Mouse (Mus musculus) stomach, embryonic 14.5 days (tissue): Measurements from ENCODE around the gene Tbcel. TPM values are rescaled to one million over a fixed set of nuclear protein-coding genes. Genes with fewer than 3 reads are reported as not detected.

Source experiments
- ATAC-seq: fragments of 200-750 bp; cut with Nextera tagmentation; 2 replicates; pipeline ENCODE4 v1.8.0; 2017; ENCODE audit warnings: low read depth, moderate TSS enrichment; ENCODE audit not compliant: insufficient number of reproducible peaks, insufficient read depth, low FRiP score
- H3K27ac ChIP-seq: fragments of 300-500 bp; sonication (generic); 2 replicates; pipeline ENCODE4 v1.5.1; 2014; ENCODE audit warnings: mild to moderate bottlenecking, low read length, moderate library complexity, mixed read lengths
- H3K27me3 ChIP-seq: fragments of 300-500 bp; sonication (generic); 2 replicates; pipeline ENCODE4 v1.6.1; 2014; ENCODE audit warnings: low read length, control low read depth, mixed read lengths; ENCODE audit not compliant: control insufficient read depth, insufficient read depth
- H3K36me3 ChIP-seq: fragments of 300-500 bp; sonication (generic); 2 replicates; pipeline ENCODE4 v1.6.1; 2014; ENCODE audit warnings: mild to moderate bottlenecking, control low read depth, low read length, moderate library complexity, mixed read lengths; ENCODE audit not compliant: control insufficient read depth, insufficient read depth
- H3K4me1 ChIP-seq: fragments of 300-500 bp; sonication (generic); 2 replicates; pipeline ENCODE4 v1.6.1; 2014; ENCODE audit warnings: low read length, control low read depth, mixed read lengths; ENCODE audit not compliant: control insufficient read depth, insufficient read depth
- H3K4me2 ChIP-seq: fragments of 300-500 bp; sonication (generic); replicated peaks from 2 replicates; pipeline ENCODE4 v1.6.1; 2014; ENCODE audit warnings: low read depth, low read length, control low read depth
- H3K4me3 ChIP-seq: fragments of 300-500 bp; sonication (generic); 2 replicates; pipeline ENCODE4 v1.5.1; 2014; ENCODE audit warnings: low read depth, low read length, control low read depth
- H3K9ac ChIP-seq: fragments of 300-500 bp; sonication (generic); replicated peaks from 2 replicates; pipeline ENCODE4 v1.6.1; 2014; ENCODE audit warnings: low read depth, mild to moderate bottlenecking, control low read depth, low read length, moderate library complexity, mixed read lengths
- H3K9me3 ChIP-seq: fragments of 300-500 bp; sonication (generic); 2 replicates; pipeline ENCODE4 v1.6.1; 2016; ENCODE audit warnings: low read depth, low read length, control low read depth; ENCODE audit not compliant: control insufficient read depth
- WGBS: fragments of 180-500 bp; shearing (Covaris S2); extraction: QIAGEN DNeasy Blood & Tissue Kit; methylation state at CpG from one replicate; pipeline ENCODE4 v1.1.7; 2014; 5-methylcytosine and 5-hydroxymethylcytosine counted together
- polyA plus RNA-seq: library from polyadenylated mRNA; unstranded; fragments of >200 nt; fragmentation: Nextera tagmentation; extraction: Ambion mirVana; gene quantifications from 2 replicates; pipeline ENCODE4 v1.2.1, GENCODE M21; 2014

Tbcel gene
- polyA plus RNA-seq, 1 experiment from 2014 or later = 5.5 TPM

DNA sequence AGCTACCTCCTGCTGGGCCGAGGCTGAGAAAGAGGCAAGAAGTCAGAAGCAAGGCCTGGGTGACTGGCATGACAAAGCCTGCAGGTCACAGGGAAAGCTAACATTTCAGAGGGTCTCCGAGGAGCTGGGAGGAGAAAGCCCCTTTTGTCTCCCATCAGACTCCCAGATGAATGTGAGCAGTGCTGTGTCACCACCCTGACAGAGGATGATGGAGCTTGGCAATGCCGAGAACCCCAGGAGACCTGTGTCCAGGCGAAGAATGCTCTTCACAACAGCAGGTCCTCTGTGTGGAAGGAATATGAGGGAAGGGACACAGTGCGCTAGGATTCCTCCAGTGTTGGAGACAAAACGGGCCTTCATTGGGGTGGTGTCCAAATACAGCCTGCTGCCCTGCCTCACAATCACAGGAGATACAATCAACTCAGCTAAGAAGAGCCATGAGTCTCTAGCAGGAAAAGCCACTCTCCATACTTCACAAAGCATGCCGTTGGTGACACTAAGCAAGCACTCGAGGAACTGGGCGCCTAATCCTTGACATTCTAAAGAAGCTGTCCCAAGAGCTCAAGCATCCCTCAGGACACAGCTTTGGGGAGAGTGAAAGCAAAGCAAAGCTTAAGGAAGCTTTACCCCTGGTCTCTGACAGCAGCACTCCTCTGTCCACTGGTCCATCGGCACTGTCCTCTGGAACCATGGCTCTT is 80.8 kb downstream of the Tbcel start:
- Histone ChIP-seq H3K4me3 (no peak overlapping the region), H3K27me3 (no peaks in the 10 kb centered on the region), H3K9me3 (no peaks in the 10 kb centered on the region), H3K9ac (no peak overlapping the region), H3K27ac (no peak overlapping the region), H3K36me3 (peaks cover 14% of the 10 kb centered on the region), H3K4me2 (no peak overlapping the region), H3K4me1 (no peaks in the 10 kb centered on the region)
- ATAC-seq = no peak
- WGBS = 67% methylated on average over 10 of the region's 10 CpGs

GRCm38 (mm10) chr9:42423649-42424048 is 84.0 kb downstream of the Tbcel start:
- ATAC-seq = no peak
- 75% methylated on average over 2 of the region's 2 CpGs for WGBS

DNA sequence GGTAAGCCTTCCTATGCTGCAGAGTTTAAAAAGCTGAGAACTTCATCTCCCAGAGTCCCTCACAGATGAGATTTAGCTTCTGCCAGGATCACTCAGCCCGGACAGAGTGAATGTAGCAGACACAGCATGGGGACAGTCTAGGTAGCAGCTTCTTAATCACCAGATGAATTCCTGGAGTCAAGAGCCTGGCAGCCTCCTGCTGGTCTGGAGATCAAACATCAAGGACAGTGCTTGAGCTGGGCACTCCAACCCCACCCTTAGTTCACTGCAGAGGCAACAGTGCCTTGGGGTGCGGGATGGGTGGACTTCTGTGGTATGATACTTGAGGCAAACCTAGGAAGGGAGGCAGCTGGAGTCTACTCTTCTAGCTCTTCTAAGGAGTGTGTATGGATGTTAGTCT is 87.9 kb downstream of the Tbcel start:
- ATAC-seq = no peak
- Histone ChIP-seq H3K27ac (no peak overlapping the region), H3K36me3 (peaks cover 11% of the 10 kb centered on the region; the same call in 1 of the 2 replicates), H3K27me3 (no peaks in the 10 kb centered on the region), H3K4me2 (no peak overlapping the region), H3K4me3 (no peak overlapping the region), H3K9ac (no peak overlapping the region), H3K4me1 (no peaks in the 10 kb centered on the region), H3K9me3 (no peaks in the 10 kb centered on the region)
- WGBS = 78% methylated on average over 2 of the region's 2 CpGs

More at GRCm38 (mm10) chr9:42423649-42424048, 84.0 kb downstream of the Tbcel start:
- Histone ChIP-seq H3K36me3 (peaks cover 14% of the 10 kb centered on the region), H3K27ac (no peak overlapping the region), H3K9me3 (no peaks in the 10 kb centered on the region), H3K4me3 (no peak overlapping the region), H3K9ac (no peak overlapping the region), H3K27me3 (no peaks in the 10 kb centered on the region), H3K4me2 (no peak overlapping the region), H3K4me1 (no peaks in the 10 kb centered on the region)

GRCm38 (mm10) chr9:42418786-42419185 is 88.8 kb downstream of the Tbcel start:
- Histone ChIP-seq H3K4me2 (no peak overlapping the region), H3K9me3 (no peaks in the 10 kb centered on the region), H3K36me3 (peaks cover 11% of the 10 kb centered on the region; the same call in 1 of the 2 replicates), H3K4me3 (no peak overlapping the region), H3K27me3 (no peaks in the 10 kb centered on the region), H3K9ac (no peak overlapping the region), H3K27ac (no peak overlapping the region), H3K4me1 (no peaks in the 10 kb centered on the region)
- no peak for ATAC-seq
- WGBS = 88% methylated on average over 5 of the region's 5 CpGs

- Histone ChIP-seq H3K36me3 (peaks cover 10% of the 10 kb centered on the region; the same call in 1 of the 2 replicates), H3K27ac (no peak overlapping the region), H3K9ac (no peak overlapping the region), H3K4me3 (no peak overlapping the region), H3K27me3 (no peaks in the 10 kb centered on the region), H3K4me2 (no peak overlapping the region), H3K9me3 (no peaks in the 10 kb centered on the region), H3K4me1 (no peaks in the 10 kb centered on the region)
- 66% methylated on average over 12 of the region's 12 CpGs for WGBS
- no peak for ATAC-seq
These were observed 90.2 kb downstream of the Tbcel start for GRCm38 (mm10) chr9:42417352-42417952.

DNA sequence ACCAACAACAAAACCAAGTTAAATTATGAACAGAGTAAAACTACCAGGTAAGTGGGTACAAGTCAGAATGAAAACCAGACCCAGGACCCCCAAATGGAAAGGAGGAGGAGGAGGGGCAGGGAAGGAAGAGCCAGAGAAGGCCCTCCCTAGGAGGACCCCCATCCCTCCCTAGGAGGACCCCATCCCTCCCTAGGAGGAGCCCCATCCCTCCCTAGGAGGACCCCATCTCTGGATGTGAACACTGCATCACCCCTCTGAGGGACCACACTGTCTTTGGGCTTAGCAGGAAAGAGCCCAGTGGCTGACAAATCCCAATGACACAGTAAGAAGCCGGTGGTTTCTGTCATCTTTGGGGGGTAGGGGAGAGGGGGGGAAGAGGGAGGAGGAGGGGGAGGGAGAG is 92.4 kb downstream of the Tbcel start:
- Histone ChIP-seq H3K9ac (no peak overlapping the region), H3K4me3 (no peak overlapping the region), H3K27me3 (no peaks in the 10 kb centered on the region), H3K27ac (no peak overlapping the region), H3K4me1 (no peaks in the 10 kb centered on the region), H3K9me3 (no peaks in the 10 kb centered on the region), H3K4me2 (no peak overlapping the region), H3K36me3 (no peaks in the 10 kb centered on the region; the same call in 1 of the 2 replicates)
- WGBS = 47% methylated on average over 1 of the region's 1 CpGs
- ATAC-seq = no peak

DNA sequence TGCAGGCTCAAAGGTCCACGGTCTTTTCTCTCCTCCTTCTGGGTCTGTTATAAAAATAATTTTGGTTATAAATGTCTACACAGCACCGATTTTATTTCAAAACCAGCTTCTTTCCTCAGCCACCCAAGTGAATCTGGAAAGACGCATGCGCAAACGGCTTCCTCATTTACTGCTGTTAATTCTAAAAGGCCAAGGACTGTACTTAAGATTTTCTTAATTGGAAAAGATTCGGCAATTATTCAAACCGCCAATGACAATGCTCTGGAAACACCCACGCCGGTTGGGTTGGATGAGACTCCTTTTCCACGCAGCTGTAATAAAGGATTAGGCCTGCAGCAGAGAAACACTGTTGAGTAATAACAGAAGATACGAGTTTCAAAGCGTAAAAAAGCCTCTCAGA is 94.3 kb downstream of the Tbcel start:
- ATAC-seq = no peak
- no peaks in the 10 kb centered on the region for H3K4me1 ChIP-seq
- H3K9me3 ChIP-seq = no peaks in the 10 kb centered on the region
- H3K36me3 ChIP-seq = no peaks in the 10 kb centered on the region; the same call in 1 of the 2 replicates
- no peak overlapping the region for H3K4me3 ChIP-seq
- no peak overlapping the region for H3K9ac ChIP-seq
- no peak overlapping the region for H3K27ac ChIP-seq
- no peaks in the 10 kb centered on the region for H3K27me3 ChIP-seq
- H3K4me2 ChIP-seq = no peak overlapping the region
- 71% methylated on average over 12 of the region's 12 CpGs for WGBS

DNA sequence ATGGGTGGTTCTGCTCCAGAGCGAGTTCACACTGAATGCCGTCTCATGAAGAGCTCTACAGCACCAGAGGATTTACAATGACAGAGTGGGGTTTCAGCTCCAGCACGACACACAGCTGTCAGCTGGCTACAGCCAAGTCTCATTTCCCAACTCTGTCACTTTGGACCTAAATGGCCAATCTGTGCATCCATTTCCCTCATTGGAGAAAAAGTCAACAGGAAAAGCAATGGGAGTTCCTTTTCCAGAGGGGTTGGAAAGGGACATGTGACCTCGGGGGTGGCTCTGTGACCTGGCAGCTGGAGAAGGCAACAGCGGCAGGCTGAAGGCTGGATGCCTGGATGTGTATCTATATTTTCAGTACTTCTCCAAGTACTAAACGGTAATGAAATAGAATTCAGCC is 96.3 kb downstream of the Tbcel start:
- ATAC-seq = no peak
- no peaks in the 10 kb centered on the region; the same call in 1 of the 2 replicates for H3K36me3 ChIP-seq
- H3K27ac ChIP-seq = no peak overlapping the region
- no peaks in the 10 kb centered on the region for H3K27me3 ChIP-seq
- H3K4me2 ChIP-seq = no peak overlapping the region
- no peaks in the 10 kb centered on the region for H3K4me1 ChIP-seq
- H3K4me3 ChIP-seq = no peak overlapping the region
- no peaks in the 10 kb centered on the region for H3K9me3 ChIP-seq
- no peak overlapping the region for H3K9ac ChIP-seq
- WGBS = 82% methylated on average over 6 of the region's 6 CpGs
